Comparison of ENCODE assay signal across 9 mouse cellular contexts in genomic region chr5:57721927-57722326, GRCm38 (mm10). TPM values are rescaled to one million over a fixed set of nuclear protein-coding genes. Genes with fewer than 3 reads are reported as not detected.
DNase-seq lines count a peak whose midpoint lies in the region; ATAC-seq lines count a peak whose summit lies in the region.
"Had no signal": no experiment of that assay in that cellular context is flagged by ENCODE, and none has a peak within 500 bp of the region (broad histone marks: within the 10 kb centered on the region; RNA-seq: fewer than 3 reads in every experiment).

No protein-coding gene starts in this region.

- H3K4me3 ChIP-seq in brown adipose tissue, adult 24 weeks (ENCODE audit: insufficient read depth, low read depth, low read length) = peak overlapping the region; percentile 4; the same call in 1 of the 2 replicates
- H3K4me3 ChIP-seq in hindbrain, embryonic 12.5 days = peak overlapping the region; percentile 65
- peak overlapping the region; percentile 71 for H3K4me3 ChIP-seq in midbrain, embryonic 15.5 days

- no peaks in the 10 kb centered on the region for H3K9me3 ChIP-seq in hindbrain, embryonic 12.5 days (replicated peaks)
- no peaks in the 10 kb centered on the region for H3K9me3 ChIP-seq in midbrain, embryonic 15.5 days

- peak; percentile 74 for DNase-seq in heart, adult 11 months
- no peak for DNase-seq in heart, postnatal 25 days (ENCODE audit: low spot score)
- no peak for DNase-seq in testis, postnatal 14 days (ENCODE audit: low spot score)
- no peak for DNase-seq in MN1 (ENCODE audit: low spot score)
- no peak for DNase-seq in cerebellum, adult 9-11 months

- H3K4me2 ChIP-seq in hindbrain, embryonic 12.5 days (replicated peaks) = peak overlapping the region; percentile 83
- peak overlapping the region; percentile 97 for H3K4me2 ChIP-seq in midbrain, embryonic 15.5 days

- H3K9ac ChIP-seq in hindbrain, embryonic 12.5 days = no peak overlapping the region
- peak overlapping the region; percentile 28 for H3K9ac ChIP-seq in midbrain, embryonic 15.5 days

- 36% methylated on average over 6 of the region's 6 CpGs for WGBS in hindbrain, embryonic 12.5 days
- WGBS in midbrain, embryonic 15.5 days = 44% methylated on average over 6 of the region's 6 CpGs

- H3K27ac ChIP-seq in brown adipose tissue, adult 24 weeks (replicated peaks; ENCODE audit: low read depth, low read length) = no peak overlapping the region
- no peak overlapping the region for H3K27ac ChIP-seq in hindbrain, embryonic 12.5 days
- H3K27ac ChIP-seq in midbrain, embryonic 15.5 days = no peak overlapping the region
- H3K27ac ChIP-seq: macrophage had no signal

- intact Hi-C loops in heart, postnatal 25 days (cut with DNase I) = loop anchor here (5.0 kb wide), 1 partner anchor 225 kb away; no protein-coding TSS in a partner anchor

- no peak for ATAC-seq in hindbrain, embryonic 12.5 days (ENCODE audit: low FRiP score)
- ATAC-seq in midbrain, embryonic 15.5 days (replicated peaks) = no peak

- H3K4me1 ChIP-seq in brown adipose tissue, adult 24 weeks (ENCODE audit: control insufficient read depth, insufficient read depth, insufficient read length, low read length) = no peaks in the 10 kb centered on the region
- peaks cover 9% of the 10 kb centered on the region for H3K4me1 ChIP-seq in hindbrain, embryonic 12.5 days
- H3K4me1 ChIP-seq in midbrain, embryonic 15.5 days = peaks cover 23% of the 10 kb centered on the region

- H3K27me3 ChIP-seq in hindbrain, embryonic 12.5 days = peaks cover 17% of the 10 kb centered on the region; the same call in 1 of the 2 replicates
- no peaks in the 10 kb centered on the region for H3K27me3 ChIP-seq in midbrain, embryonic 15.5 days (replicated peaks)

- H3K36me3 ChIP-seq in hindbrain, embryonic 12.5 days = no peaks in the 10 kb centered on the region
- H3K36me3 ChIP-seq in midbrain, embryonic 15.5 days (replicated peaks) = no peaks in the 10 kb centered on the region

RNA-seq across cellular contexts. Expression of gene Pcdh7, which starts 4.2 kb away (rescaled TPM):
- total RNA-seq in heart, postnatal 25 days (2021) = 100 to 1,000 TPM; 110 to 115 TPM
- polyA plus RNA-seq in brown adipose tissue, adult 24 weeks (2012; ENCODE audit: insufficient read depth, insufficient read length, missing spikeins) = 1.2 and 1.7 TPM in 2 replicates
- 15.3 and 16.8 TPM in 2 replicates for polyA plus RNA-seq in hindbrain, embryonic 12.5 days (2016; fragmentation: Nextera tagmentation; extraction: Ambion mirVana)
- polyA plus RNA-seq in midbrain, embryonic 15.5 days (2015; fragmentation: Nextera tagmentation; extraction: Ambion mirVana) = 25.4 and 28.1 TPM in 2 replicates

Comparison
In these comparisons a context has a peak if more than half of its experiments do, and no peak if none do; other contexts are left out.
1. H3K4me3 ChIP-seq: peak in every context shown above with its lines; median percentile 71 in midbrain, embryonic 15.5 days; 65 in hindbrain, embryonic 12.5 days; 4 in brown adipose tissue, adult 24 weeks.